Mouse (Mus musculus): ENCODE data around the gene S100a6. TPM values are rescaled to one million over a fixed set of nuclear protein-coding genes. Genes with fewer than 3 reads are reported as not detected.

Gene S100a6
- polyA plus RNA-seq, 1 experiment from 2014 or later = 18.7 TPM

DNA sequence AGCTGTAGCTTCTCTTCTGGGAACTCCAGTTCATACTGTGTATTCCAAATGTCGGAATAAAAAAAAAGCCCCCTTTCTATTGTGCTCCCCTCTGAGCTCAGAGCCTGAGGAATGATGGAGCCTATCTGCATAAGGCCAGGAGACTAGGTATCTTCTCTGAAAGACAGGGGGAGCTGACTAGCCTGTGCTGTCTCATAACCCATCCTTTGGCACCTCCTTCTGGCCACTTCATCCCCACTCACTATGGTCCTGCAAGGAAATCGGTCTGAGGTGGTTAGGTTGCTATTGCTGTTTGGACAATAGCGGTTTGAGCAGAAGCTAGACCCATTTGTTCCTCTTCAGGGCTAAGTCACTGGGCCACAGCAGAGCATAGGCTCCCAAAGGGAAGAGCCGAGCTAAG, 15.1 kb downstream of the S100a6 start:
- no peaks in the 10 kb centered on the region for H3K9me3 ChIP-seq (replicated peaks; ENCODE audit: control insufficient read depth, low read length)
- no peak overlapping the region for H3K27ac ChIP-seq (ENCODE audit: low read length)
- no peaks in the 10 kb centered on the region for H3K36me3 ChIP-seq (ENCODE audit: control insufficient read depth, insufficient read depth)
- no peaks in the 10 kb centered on the region for H3K4me1 ChIP-seq (ENCODE audit: control insufficient read depth, low read depth, low read length)
- H3K4me3 ChIP-seq (ENCODE audit: low read depth, low read length) = no peak overlapping the region
- WGBS (ENCODE audit: insufficient replicate concordance) = 43% methylated on average over 4 of the region's 4 CpGs
- no peak for ATAC-seq (ENCODE audit: low read depth)
- H3K9ac ChIP-seq (ENCODE audit: low read depth, low read length) = no peak overlapping the region
- H3K27me3 ChIP-seq (ENCODE audit: control insufficient read depth, insufficient read depth, low read depth, low read length) = no peaks in the 10 kb centered on the region
- no peak overlapping the region for H3K4me2 ChIP-seq (ENCODE audit: low read depth, low read length)

- WGBS (ENCODE audit: insufficient replicate concordance) = 70% methylated on average over 2 of the region's 2 CpGs
- H3K4me3 ChIP-seq (ENCODE audit: low read depth, low read length) = no peak overlapping the region
- no peak overlapping the region for H3K9ac ChIP-seq (ENCODE audit: low read depth, low read length)
- no peak for ATAC-seq (ENCODE audit: low read depth)
- no peaks in the 10 kb centered on the region for H3K27me3 ChIP-seq (ENCODE audit: control insufficient read depth, insufficient read depth, low read depth, low read length)
- no peak overlapping the region for H3K27ac ChIP-seq (ENCODE audit: low read length)
- no peaks in the 10 kb centered on the region for H3K4me1 ChIP-seq (ENCODE audit: control insufficient read depth, low read depth, low read length)
- no peaks in the 10 kb centered on the region for H3K36me3 ChIP-seq (ENCODE audit: control insufficient read depth, insufficient read depth)
- no peak overlapping the region for H3K4me2 ChIP-seq (ENCODE audit: low read depth, low read length)
- H3K9me3 ChIP-seq (replicated peaks; ENCODE audit: control insufficient read depth, low read length) = no peaks in the 10 kb centered on the region
Observed at GRCm38 (mm10) chr3:90629298-90629697, 16.6 kb downstream of the S100a6 start.

- no peaks in the 10 kb centered on the region for H3K4me1 ChIP-seq (ENCODE audit: control insufficient read depth, low read depth, low read length)
- H3K4me3 ChIP-seq (ENCODE audit: low read depth, low read length) = no peak overlapping the region
- 45% methylated on average over 2 of the region's 2 CpGs for whole genome bisulfite sequencing (ENCODE audit: insufficient replicate concordance)
- no peak overlapping the region for H3K4me2 ChIP-seq (ENCODE audit: low read depth, low read length)
- no peaks in the 10 kb centered on the region for H3K9me3 ChIP-seq (replicated peaks; ENCODE audit: control insufficient read depth, low read length)
- no peak for ATAC-seq (ENCODE audit: low read depth)
- H3K9ac ChIP-seq (ENCODE audit: low read depth, low read length) = no peak overlapping the region
- no peak overlapping the region for H3K27ac ChIP-seq (ENCODE audit: low read length)
- H3K27me3 ChIP-seq (ENCODE audit: control insufficient read depth, insufficient read depth, low read depth, low read length) = no peaks in the 10 kb centered on the region
- no peaks in the 10 kb centered on the region for H3K36me3 ChIP-seq (ENCODE audit: control insufficient read depth, insufficient read depth)
Observed at GRCm38 (mm10) chr3:90631984-90632383, 19.3 kb downstream of the S100a6 start.

DNA sequence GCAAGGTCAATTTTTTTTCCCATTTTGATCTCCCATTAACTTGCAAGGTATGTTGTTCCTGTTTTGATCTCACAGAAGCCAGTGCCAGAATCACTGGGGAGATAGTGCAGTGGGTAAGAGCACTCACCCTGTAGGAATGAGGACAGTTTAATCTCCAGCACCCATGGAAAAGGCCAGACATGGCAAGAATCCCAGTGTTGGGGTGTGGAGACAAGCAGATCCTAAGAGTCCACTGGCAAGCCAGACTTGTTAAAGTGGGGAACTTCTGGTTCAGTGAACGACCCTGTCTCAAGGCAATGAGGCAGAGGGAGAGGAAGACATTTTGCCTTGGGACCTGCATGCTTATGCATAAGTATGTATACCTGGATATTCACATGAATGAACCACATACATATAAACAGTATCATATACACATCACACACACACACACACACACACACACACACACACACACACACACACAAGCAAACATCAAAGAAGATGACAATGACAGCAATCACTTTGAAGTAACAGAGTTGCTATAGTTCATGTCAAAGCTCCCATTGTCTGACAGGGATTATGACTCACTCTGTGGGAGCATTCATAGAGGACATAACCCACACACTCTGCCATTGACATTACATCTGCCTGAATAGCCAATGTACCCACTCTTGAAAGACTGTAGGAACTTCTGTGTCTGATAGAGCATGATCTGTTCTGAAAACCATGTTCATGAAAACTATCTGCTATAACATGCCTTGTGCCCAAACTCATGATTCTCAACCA, 26.0 kb downstream of the S100a6 start:
- Histone ChIP-seq H3K4me1 (ENCODE audit: control insufficient read depth, low read depth, low read length) (no peaks in the 10 kb centered on the region), H3K9me3 (replicated peaks; ENCODE audit: control insufficient read depth, low read length) (no peaks in the 10 kb centered on the region), H3K27me3 (ENCODE audit: control insufficient read depth, insufficient read depth, low read depth, low read length) (no peaks in the 10 kb centered on the region), H3K36me3 (ENCODE audit: control insufficient read depth, insufficient read depth) (no peaks in the 10 kb centered on the region), H3K27ac (ENCODE audit: low read length) (no peak overlapping the region), H3K4me2 (ENCODE audit: low read depth, low read length) (no peak overlapping the region), H3K9ac (ENCODE audit: low read depth, low read length) (no peak overlapping the region), H3K4me3 (ENCODE audit: low read depth, low read length) (no peak overlapping the region)
- ATAC-seq (ENCODE audit: low read depth) = no peak
- WGBS (ENCODE audit: insufficient replicate concordance) = 39% methylated on average over 1 of the region's 1 CpGs

GRCm38 (mm10) chr3:90639511-90640154, 27.0 kb downstream of the S100a6 start:
- ATAC-seq (ENCODE audit: low read depth) = no peak

GRCm38 (mm10) chr3:90640981-90641380, 28.3 kb downstream of the S100a6 start:
- H3K36me3 ChIP-seq (ENCODE audit: control insufficient read depth, insufficient read depth) = no peaks in the 10 kb centered on the region
- ATAC-seq (ENCODE audit: low read depth) = no peak
- H3K27ac ChIP-seq (ENCODE audit: low read length) = no peak overlapping the region
- no peaks in the 10 kb centered on the region for H3K27me3 ChIP-seq (ENCODE audit: control insufficient read depth, insufficient read depth, low read depth, low read length)
- no peaks in the 10 kb centered on the region for H3K4me1 ChIP-seq (ENCODE audit: control insufficient read depth, low read depth, low read length)
- no peak overlapping the region for H3K9ac ChIP-seq (ENCODE audit: low read depth, low read length)
- H3K4me3 ChIP-seq (ENCODE audit: low read depth, low read length) = no peak overlapping the region
- H3K4me2 ChIP-seq (ENCODE audit: low read depth, low read length) = no peak overlapping the region
- 63% methylated on average over 7 of the region's 7 CpGs for WGBS (ENCODE audit: insufficient replicate concordance)
- no peaks in the 10 kb centered on the region for H3K9me3 ChIP-seq (replicated peaks; ENCODE audit: control insufficient read depth, low read length)

More at GRCm38 (mm10) chr3:90639511-90640154, 27.0 kb downstream of the S100a6 start:
- no peaks in the 10 kb centered on the region for H3K27me3 ChIP-seq (ENCODE audit: control insufficient read depth, insufficient read depth, low read depth, low read length)
- no peaks in the 10 kb centered on the region for H3K4me1 ChIP-seq (ENCODE audit: control insufficient read depth, low read depth, low read length)
- H3K4me3 ChIP-seq (ENCODE audit: low read depth, low read length) = no peak overlapping the region
- no peak overlapping the region for H3K27ac ChIP-seq (ENCODE audit: low read length)
- H3K9me3 ChIP-seq (replicated peaks; ENCODE audit: control insufficient read depth, low read length) = no peaks in the 10 kb centered on the region
- WGBS (ENCODE audit: insufficient replicate concordance) = 37% methylated on average over 7 of the region's 7 CpGs
- H3K9ac ChIP-seq (ENCODE audit: low read depth, low read length) = no peak overlapping the region
- H3K36me3 ChIP-seq (ENCODE audit: control insufficient read depth, insufficient read depth) = no peaks in the 10 kb centered on the region
- no peak overlapping the region for H3K4me2 ChIP-seq (ENCODE audit: low read depth, low read length)

DNA sequence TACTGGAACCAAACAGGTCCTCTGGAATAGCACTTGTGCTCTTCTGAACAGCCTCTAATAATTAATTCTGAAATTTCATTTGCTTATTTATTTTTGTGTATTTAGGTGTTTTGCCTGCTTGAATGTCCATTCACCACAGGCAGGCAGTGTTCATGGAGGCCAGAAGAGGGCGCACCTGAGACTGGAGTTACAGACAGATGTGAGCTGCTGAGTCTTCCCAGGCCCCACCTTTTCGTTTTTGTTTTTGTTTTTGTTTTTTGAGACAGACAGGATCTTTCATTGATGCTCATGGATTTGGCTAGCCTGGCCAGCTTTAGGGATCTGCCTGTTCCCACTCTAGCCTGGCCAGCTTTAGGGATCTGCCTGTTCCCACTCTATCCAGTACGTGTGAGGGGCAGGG, 31.5 kb downstream of the S100a6 start:
- Histone ChIP-seq H3K4me3 (ENCODE audit: low read depth, low read length) (no peak overlapping the region), H3K4me2 (ENCODE audit: low read depth, low read length) (no peak overlapping the region), H3K27me3 (ENCODE audit: control insufficient read depth, insufficient read depth, low read depth, low read length) (no peaks in the 10 kb centered on the region), H3K9me3 (replicated peaks; ENCODE audit: control insufficient read depth, low read length) (no peaks in the 10 kb centered on the region), H3K27ac (ENCODE audit: low read length) (no peak overlapping the region), H3K9ac (ENCODE audit: low read depth, low read length) (no peak overlapping the region), H3K36me3 (ENCODE audit: control insufficient read depth, insufficient read depth) (no peaks in the 10 kb centered on the region), H3K4me1 (ENCODE audit: control insufficient read depth, low read depth, low read length) (no peaks in the 10 kb centered on the region)
- WGBS (ENCODE audit: insufficient replicate concordance) = 32% methylated on average over 3 of the region's 3 CpGs
- no peak for ATAC-seq (ENCODE audit: low read depth)

GRCm38 (mm10) chr3:90647291-90647690, 34.6 kb downstream of the S100a6 start:
- no peak for ATAC-seq (ENCODE audit: low read depth)
- H3K9ac ChIP-seq (ENCODE audit: low read depth, low read length) = no peak overlapping the region

DNA sequence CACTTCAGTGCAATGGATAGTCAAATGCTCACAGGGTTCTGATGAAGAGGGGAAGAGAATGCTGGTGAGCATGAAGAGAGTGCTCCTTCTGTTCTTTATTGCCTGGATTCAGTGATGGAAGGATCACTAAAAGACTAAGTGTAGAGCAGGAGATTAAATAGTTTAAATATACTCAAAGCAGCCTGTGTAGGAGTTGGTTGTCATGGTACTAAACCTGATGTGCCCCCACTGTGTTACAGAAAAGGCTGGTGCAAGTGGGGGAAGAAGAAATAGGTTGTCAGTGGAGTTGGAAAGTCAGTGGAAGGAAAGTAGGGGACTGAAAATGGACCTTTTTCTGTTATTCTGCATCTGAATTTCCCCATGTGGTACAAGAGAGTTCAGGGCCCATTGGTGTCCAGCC, 36.3 kb downstream of the S100a6 start:
- Histone ChIP-seq H3K9me3 (replicated peaks; ENCODE audit: control insufficient read depth, low read length) (no peaks in the 10 kb centered on the region), H3K27ac (ENCODE audit: low read length) (no peak overlapping the region), H3K9ac (ENCODE audit: low read depth, low read length) (no peak overlapping the region), H3K4me3 (ENCODE audit: low read depth, low read length) (no peak overlapping the region), H3K4me1 (ENCODE audit: control insufficient read depth, low read depth, low read length) (no peaks in the 10 kb centered on the region), H3K36me3 (ENCODE audit: control insufficient read depth, insufficient read depth) (no peaks in the 10 kb centered on the region), H3K4me2 (ENCODE audit: low read depth, low read length) (no peak overlapping the region), H3K27me3 (ENCODE audit: control insufficient read depth, insufficient read depth, low read depth, low read length) (no peaks in the 10 kb centered on the region)
- ATAC-seq (ENCODE audit: low read depth) = no peak

More at GRCm38 (mm10) chr3:90647291-90647690, 34.6 kb downstream of the S100a6 start:
- WGBS (ENCODE audit: insufficient replicate concordance) = 46% methylated on average over 1 of the region's 1 CpGs
- no peak overlapping the region for H3K4me3 ChIP-seq (ENCODE audit: low read depth, low read length)
- H3K27me3 ChIP-seq (ENCODE audit: control insufficient read depth, insufficient read depth, low read depth, low read length) = no peaks in the 10 kb centered on the region
- H3K4me2 ChIP-seq (ENCODE audit: low read depth, low read length) = no peak overlapping the region
- H3K4me1 ChIP-seq (ENCODE audit: control insufficient read depth, low read depth, low read length) = no peaks in the 10 kb centered on the region
- no peaks in the 10 kb centered on the region for H3K9me3 ChIP-seq (replicated peaks; ENCODE audit: control insufficient read depth, low read length)
- no peak overlapping the region for H3K27ac ChIP-seq (ENCODE audit: low read length)
- no peaks in the 10 kb centered on the region for H3K36me3 ChIP-seq (ENCODE audit: control insufficient read depth, insufficient read depth)
